Mouse (Mus musculus) neural tube, embryonic 10.5 days (tissue): ENCODE measurements around the gene Pbxip1.

ENCODE experiments used
- DNase-seq: peaks from one replicate; pipeline ENCODE4 v3.0.0-alpha.2; 2017; ENCODE audit warnings: low spot score; ENCODE audit errors: extremely low spot score

Pbxip1 gene

DNA sequence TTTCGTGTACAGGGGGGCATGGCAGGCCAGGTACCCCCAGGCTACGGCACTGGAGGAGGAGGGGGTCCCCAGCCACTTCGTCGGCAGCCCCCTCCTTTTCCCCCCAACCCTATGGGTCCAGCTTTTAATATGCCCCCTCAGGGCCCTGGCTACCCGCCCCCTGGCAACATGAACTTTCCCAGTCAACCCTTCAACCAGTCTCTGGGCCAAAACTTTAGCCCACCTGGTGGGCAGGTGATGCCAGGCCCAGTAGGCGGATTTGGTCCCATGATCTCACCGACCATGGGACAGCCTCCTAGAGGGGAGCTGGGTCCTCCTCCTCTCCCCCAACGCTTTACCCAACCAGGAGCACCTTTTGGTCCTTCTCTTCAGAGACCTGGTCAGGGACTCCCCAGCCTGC lies 3.9 kb upstream of the Pbxip1 start:
- no peak for DNase-seq

- DNase-seq: no peak
These were observed 2.0 kb upstream of the Pbxip1 start for GRCm38 (mm10) chr3:89434532-89434931.

GRCm38 (mm10) chr3:89435041-89435440 lies 1.5 kb upstream of the Pbxip1 start:
- no peak for DNase-seq

DNA sequence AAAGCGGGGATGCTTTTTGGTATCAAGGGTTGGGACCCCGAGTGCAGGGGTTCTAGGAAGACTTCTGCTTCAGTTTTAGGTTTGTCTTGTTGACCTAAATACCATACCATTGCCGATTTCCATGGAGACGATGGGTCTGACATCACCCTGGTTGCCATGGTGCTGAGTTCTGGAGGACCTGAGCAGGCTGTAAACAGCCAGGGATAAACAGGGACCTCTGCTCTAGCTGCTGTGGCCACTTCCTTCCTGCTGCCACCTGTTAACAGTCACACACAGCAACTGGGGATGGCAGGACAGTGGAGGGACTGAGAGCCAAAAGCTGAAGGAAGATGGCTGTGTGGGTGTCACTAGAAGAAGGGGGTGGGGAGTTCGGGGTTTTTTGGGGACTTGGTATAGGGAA lies 763 bp downstream of the Pbxip1 start:
- DNase-seq: no peak

DNA sequence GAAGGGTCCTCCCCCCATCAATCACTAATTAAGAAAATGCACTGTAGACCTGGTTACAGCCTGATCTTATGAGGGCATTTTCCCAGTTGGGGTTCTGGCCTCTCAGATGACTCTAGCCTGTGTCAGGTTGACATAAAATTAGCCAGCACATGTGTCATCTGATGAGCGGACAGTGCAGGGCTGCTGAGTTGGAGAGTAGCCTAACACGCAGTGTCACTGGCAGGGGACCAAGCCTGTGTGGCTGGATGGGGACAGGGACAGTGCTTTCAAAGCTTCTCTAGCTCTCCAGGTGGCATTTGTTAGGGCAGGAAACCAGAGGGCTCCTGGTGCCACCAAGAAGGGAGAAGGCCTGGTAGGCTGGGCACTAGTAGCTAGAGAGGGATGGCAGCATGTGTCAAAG lies 4.2 kb downstream of the Pbxip1 start:
- no peak for DNase-seq

- DNase-seq: no peak
These were observed 12.4 kb downstream of the Pbxip1 start for GRCm38 (mm10) chr3:89448720-89449537.

DNA sequence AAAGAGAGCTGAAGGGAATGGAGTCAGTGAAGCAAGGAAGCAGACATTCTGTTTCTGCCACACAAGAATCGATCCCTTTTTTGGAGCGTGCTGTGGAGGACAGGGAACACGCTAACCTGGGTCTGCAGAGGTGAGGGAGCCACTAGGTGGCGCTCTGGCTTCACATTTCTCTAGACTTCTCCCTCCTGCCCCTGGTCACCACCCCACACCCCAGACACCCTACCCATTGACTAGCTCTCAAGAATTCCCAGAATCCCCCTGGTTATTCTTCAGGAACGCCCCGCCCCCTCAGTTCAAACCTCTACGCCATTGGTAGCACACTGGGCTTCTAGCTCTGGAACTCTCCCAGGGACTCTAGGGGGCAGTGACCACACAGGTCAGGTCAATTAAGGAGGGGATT lies 13.0 kb downstream of the Pbxip1 start:
- peak; percentile 61 for DNase-seq

DNA sequence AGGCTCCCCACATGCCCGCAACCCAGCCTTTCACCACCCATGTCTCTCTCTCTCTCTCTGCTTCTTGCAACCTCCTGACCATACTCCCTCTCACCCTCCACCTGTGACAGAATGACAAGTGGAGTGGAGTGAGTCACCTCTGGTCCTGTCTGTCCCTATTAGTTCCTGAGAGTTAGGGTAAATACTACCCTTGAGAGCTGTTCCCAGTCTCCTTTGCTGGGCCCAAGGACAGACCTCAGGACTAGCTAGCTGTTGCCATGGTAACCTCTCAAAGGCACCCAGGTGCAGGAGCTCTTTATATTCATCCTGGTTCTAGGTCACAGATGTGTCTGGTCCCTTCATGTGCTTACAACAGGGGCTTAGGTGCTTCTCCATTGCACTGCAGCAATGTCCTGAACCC lies 15.4 kb downstream of the Pbxip1 start:
- DNase-seq: no peak

GRCm38 (mm10) chr3:89454401-89455177 lies 18.1 kb downstream of the Pbxip1 start, which contains the start of gene Pmvk:
TSS of gene Pmvk (plus strand) at chr3:89454541.
- DNase-seq: no peak

- no peak for DNase-seq
These were observed 19.3 kb downstream of the Pbxip1 start for GRCm38 (mm10) chr3:89455786-89456285.

DNA sequence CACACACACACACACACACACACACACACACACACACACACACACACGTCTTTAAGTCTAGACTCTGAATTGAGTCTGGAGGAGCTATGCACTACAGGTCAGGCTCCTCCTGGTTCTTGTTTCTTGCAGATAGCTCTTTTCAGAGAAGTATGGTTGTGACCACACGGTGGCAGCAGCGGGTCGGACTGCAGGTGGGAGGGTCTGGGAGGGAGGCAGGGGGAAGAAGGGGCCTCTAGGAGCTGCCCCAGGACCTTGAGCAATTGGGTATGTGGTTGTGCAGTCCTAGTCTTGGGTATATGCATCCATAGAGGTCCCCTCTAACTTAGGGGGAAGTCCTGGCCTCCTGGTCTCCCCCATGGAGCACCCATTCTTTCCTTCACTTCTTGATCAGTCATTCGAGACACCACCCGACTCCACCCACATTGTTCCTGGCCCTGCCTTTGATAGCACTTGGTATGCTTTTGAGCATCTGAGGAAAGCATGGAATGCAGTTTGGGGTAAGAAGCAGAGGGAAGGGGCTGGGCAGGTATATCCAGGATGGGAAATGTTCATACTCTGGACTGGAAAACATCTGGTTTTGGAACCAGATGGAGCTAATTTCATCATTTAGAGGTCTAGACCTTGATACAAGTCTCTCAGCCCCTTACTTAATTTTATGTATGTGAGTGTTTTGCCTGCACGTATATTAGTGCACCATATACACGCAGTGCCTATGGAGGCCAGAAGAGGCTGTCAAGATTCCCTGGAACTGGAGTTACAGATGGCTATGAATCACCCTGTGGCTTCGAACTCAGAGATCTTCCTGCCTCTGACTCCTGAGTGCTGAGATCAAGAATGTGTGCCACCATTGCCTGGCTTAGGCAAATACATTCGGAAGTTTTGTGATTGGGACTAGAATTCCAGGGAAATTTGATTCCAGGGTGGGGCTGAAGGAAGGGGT lies 20.5 kb downstream of the Pbxip1 start:
- DNase-seq: peak; percentile 80

- DNase-seq: no peak
These were observed 22.0 kb downstream of the Pbxip1 start for GRCm38 (mm10) chr3:89458372-89458964.

DNA sequence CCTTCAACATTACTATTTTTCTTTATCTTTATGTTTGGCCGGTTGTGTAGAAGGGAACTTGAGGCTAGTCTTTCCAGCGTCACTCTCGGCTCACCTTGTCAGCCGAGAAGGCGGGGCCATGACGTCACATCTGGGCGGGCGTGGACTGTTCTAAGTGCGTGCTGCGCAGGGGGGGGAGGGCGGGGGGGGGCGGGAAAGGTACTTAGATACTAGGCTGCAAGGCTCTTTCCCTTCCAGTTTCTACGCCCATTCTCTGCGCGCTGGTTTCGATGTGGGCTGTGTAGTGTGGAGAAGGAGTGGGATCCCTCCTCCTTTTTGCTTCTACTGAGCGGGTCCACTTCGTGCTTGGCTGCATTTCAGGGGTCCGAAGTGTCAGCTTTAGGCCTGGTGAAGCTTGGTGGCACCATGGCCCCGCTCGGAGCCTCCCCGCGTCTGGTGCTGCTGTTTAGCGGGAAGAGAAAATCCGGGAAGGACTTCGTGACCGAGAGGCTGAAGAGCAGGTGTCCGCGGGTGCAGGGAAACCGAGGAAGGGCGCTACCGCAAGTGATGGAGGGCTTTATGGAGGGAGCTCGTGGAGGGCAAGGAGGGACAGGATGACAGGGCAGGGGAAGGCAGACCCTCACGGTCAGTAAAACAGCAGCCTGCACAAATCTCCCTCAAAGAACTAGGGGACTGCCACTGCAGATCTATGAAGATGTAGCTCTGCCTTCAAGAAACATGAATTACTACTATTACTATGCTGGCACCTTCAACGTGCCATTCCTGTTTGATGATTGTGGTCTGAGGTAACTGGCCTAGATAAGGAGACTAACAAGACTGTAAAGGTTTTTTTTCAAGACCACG lies 22.7 kb downstream of the Pbxip1 start:
- peak; percentile 94 for DNase-seq

DNA sequence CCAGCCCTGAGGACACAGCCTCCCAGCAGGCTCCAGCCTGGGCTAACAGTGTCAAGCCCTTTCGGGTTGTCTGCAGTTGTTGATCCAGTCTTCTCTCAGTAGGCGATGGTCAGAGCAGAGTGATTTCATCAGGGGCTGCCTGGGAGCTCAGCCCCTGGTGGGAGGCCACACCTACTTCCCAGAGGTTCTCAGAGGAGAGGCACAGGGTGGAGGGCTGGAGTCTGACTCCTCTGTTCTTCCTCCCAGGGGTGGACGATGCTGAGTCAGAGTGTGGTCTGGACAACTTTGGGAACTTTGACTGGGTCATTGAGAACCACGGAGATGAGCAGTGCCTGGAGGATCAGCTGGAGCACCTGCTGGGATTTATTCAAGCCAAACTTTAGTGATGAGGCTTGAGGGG lies 31.8 kb downstream of the Pbxip1 start:
- DNase-seq: no peak

DNA sequence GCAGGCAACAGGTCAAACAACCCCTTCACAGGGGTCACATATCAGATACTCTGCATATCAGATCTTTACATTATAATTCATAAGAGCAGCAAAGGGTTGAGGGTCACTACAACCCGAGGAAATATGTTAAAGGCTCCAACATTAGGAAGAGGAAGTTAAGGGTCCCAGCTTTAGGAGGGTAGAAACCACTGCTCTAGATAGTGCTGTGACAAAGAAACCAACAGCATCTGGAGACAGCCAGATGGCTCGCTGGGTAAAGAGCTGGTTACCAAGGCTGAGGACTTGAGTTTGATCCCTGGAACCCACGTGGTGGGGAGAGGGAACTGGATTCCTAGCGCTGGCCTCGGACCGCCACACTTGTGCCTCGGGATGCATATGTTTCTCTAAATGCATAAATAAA lies 35.8 kb downstream of the Pbxip1 start:
- no peak for DNase-seq

- DNase-seq: no peak
These were observed 37.3 kb downstream of the Pbxip1 start for GRCm38 (mm10) chr3:89473838-89474237.

DNA sequence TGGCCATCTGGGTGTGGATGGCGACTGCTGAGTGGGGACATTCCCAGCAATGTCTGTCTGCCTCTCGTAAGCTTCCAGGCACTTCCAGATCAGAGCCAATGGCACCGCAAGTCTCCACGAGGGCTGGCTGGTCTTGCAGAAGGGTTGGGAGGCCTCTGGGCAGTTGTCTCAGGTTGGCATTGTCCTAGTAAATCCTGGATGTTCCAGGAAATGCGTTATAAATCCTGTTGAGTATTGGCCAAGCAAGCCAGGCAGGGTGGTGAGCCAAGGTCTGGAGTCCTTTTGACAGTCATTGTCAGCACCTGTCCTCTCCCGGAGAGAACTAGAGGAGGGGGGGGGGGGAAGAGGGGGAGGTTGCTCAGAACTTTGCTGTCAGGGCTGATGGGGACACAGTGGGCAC lies 42.5 kb downstream of the Pbxip1 start:
- no peak for DNase-seq

DNA sequence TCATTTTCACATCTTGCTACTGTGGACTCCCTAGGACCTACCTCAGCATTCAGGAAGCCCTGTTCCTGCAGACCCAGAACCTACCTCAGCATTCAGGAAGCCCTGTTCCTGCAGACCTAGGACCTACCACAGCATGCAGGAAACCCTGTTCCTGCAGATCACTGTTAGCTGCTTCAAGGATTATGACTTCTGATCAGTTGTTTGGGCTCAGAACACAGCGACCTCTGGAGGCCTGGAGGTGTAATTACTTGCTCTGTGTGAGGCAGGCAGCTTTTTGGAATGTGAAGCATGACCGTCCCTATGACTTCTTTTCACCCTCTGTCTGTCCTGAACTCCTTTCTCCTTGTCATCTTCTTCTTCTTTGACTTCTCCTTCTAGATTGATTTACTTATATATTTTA lies 45.0 kb downstream of the Pbxip1 start:
- no peak for DNase-seq

DNA sequence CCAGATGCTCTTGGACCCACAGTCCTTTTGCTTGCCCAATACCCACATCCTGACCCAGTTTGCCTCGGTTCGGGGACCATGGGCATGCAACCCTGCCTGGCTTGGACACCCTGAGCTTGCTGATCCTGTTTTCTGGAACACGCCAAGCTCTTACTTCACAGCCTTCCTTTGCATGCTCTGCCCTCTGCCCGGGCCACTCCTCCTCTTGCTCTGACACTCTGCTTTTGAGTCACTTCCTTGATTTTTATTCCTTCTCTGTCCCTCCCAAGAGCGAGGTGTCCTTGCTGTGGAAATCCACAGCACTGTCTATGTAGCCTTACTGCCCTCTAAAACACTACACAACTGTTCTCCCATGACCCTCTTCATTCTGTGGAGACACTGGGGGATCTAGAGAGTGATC lies 45.7 kb downstream of the Pbxip1 start:
- no peak for DNase-seq
